ENCODE assay signal across 14 mouse cellular contexts in the genomic region with DNA sequence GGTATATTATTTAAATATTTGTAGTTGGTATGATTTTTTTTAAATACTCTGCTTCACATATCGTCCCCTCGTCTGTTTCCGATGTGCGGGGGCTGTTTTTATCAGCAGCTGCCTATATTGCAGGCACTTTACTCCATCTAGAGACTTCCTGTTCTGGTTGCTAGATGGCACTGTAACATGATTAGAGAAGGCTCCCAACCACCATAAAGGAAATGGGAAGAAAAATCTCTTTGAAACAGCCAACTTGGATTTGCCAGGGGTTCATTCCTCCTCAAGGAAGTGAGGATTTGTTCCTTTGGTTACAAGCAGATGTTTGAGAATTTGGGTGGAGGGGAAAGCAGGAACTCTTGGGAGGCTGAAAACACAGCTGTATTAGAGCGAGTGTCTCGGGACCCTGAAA.
A peak's percentile ranks its signal among the peaks of the same experiment; 100 is the strongest.
DNase-seq lines count a peak whose midpoint lies in the region; ATAC-seq lines count a peak whose summit lies in the region.
"Had no signal": no experiment of that assay in that cellular context is flagged by ENCODE, and none has a peak within 500 bp of the region (broad histone marks: within the 10 kb centered on the region; RNA-seq: fewer than 3 reads in every experiment).

No protein-coding gene starts in this region.

- H3K4me1 ChIP-seq in hindbrain, embryonic 11.5 days (replicated peaks; ENCODE audit: control insufficient read depth, insufficient read depth, low read length), result no peaks in the 10 kb centered on the region
- H3K4me1 ChIP-seq in hindbrain, embryonic 16.5 days (ENCODE audit: control insufficient read depth, insufficient read depth, low read depth, low read length), result no peaks in the 10 kb centered on the region; the same call in 1 of the 2 replicates
- H3K4me1 ChIP-seq in hindbrain, embryonic 14.5 days (replicated peaks; ENCODE audit: control insufficient read depth, insufficient read depth, low read length), result no peaks in the 10 kb centered on the region; the same call in 1 of the 2 replicates

- no peak for ATAC-seq in hindbrain, embryonic 11.5 days (ENCODE audit: low FRiP score)
- no peak for ATAC-seq in hindbrain, embryonic 16.5 days
- no peak for ATAC-seq in hindbrain, embryonic 14.5 days (ENCODE audit: low FRiP score)
- no peak for ATAC-seq in inflammation-experienced regulatory T-cells, adult 6 months
- ATAC-seq: CD4-positive, CD25-positive, alpha-beta regulatory T cell, adult 4 months; liver, postnatal 0 days; midbrain, embryonic 15.5 days had no signal

- no peak overlapping the region for H3K4me2 ChIP-seq in hindbrain, embryonic 11.5 days (replicated peaks; ENCODE audit: low read depth, low read length)
- H3K4me2 ChIP-seq in hindbrain, embryonic 16.5 days (ENCODE audit: low read length), result no peak overlapping the region
- no peak overlapping the region; the same call in 1 of the 2 replicates for H3K4me2 ChIP-seq in hindbrain, embryonic 14.5 days (replicated peaks)
- H3K4me2 ChIP-seq: limb, embryonic 15.5 days; midbrain, embryonic 15.5 days had no signal

- no peak overlapping the region for H3K27ac ChIP-seq in hindbrain, embryonic 11.5 days (ENCODE audit: low read depth, low read length)
- no peak overlapping the region for H3K27ac ChIP-seq in hindbrain, embryonic 16.5 days (ENCODE audit: low read depth, low read length)
- peak overlapping the region; percentile 51; the same call in 1 of the 2 replicates for H3K27ac ChIP-seq in hindbrain, embryonic 14.5 days
- H3K27ac ChIP-seq: limb, embryonic 15.5 days; macrophage; midbrain, embryonic 15.5 days had no signal

- DNase-seq in hindbrain, embryonic 11.5 days (ENCODE audit: low spot score), result peak; percentile 17
- peak; percentile 43 for DNase-seq in 3T3-L1 (ENCODE audit: low read depth, low spot score)
- peak; percentile 57 for DNase-seq in MN1 (ENCODE audit: low spot score)
- DNase-seq in hindbrain, embryonic 14.5 days (ENCODE audit: low spot score), result peak; percentile 49
- DNase-seq in adrenal gland, postnatal 4 days (ENCODE audit: low spot score in 2 of 2), result no peak
- DNase-seq: cerebellum, adult 8-10 months; kidney, adult 9 months; liver, postnatal 0 days had no signal

- H3K4me3 ChIP-seq in hindbrain, embryonic 11.5 days (ENCODE audit: low read depth, low read length), result no peak overlapping the region
- no peak overlapping the region for H3K4me3 ChIP-seq in hindbrain, embryonic 16.5 days (ENCODE audit: low read length)
- H3K4me3 ChIP-seq in hindbrain, embryonic 14.5 days (replicated peaks; ENCODE audit: low read length), result no peak overlapping the region
- H3K4me3 ChIP-seq: limb, embryonic 15.5 days; midbrain, embryonic 15.5 days had no signal

- no peaks in the 10 kb centered on the region for H3K9me3 ChIP-seq in hindbrain, embryonic 11.5 days (ENCODE audit: control insufficient read depth, low read length)
- no peaks in the 10 kb centered on the region; the same call in none of the 2 replicates for H3K9me3 ChIP-seq in hindbrain, embryonic 16.5 days (ENCODE audit: control insufficient read depth, low read length)
- H3K9me3 ChIP-seq in hindbrain, embryonic 14.5 days (ENCODE audit: control insufficient read depth, low read length), result no peaks in the 10 kb centered on the region
- H3K9me3 ChIP-seq: limb, embryonic 15.5 days; midbrain, embryonic 15.5 days had no signal

- no peak overlapping the region for H3K9ac ChIP-seq in hindbrain, embryonic 11.5 days (ENCODE audit: low read depth, low read length)
- no peak overlapping the region for H3K9ac ChIP-seq in hindbrain, embryonic 16.5 days (ENCODE audit: low read depth, low read length)
- H3K9ac ChIP-seq in hindbrain, embryonic 14.5 days, result no peak overlapping the region
- H3K9ac ChIP-seq: limb, embryonic 15.5 days; liver, postnatal 0 days; midbrain, embryonic 15.5 days had no signal

- 72% methylated on average over 6 of the region's 6 CpGs for WGBS in hindbrain, embryonic 11.5 days
- 68% methylated on average over 6 of the region's 6 CpGs for WGBS in hindbrain, embryonic 16.5 days
- WGBS in hindbrain, embryonic 14.5 days, result 65% methylated on average over 6 of the region's 6 CpGs

- H3K27me3 ChIP-seq in hindbrain, embryonic 11.5 days (ENCODE audit: control insufficient read depth, insufficient read depth, low read length), result no peaks in the 10 kb centered on the region
- H3K27me3 ChIP-seq in hindbrain, embryonic 16.5 days (replicated peaks; ENCODE audit: control insufficient read depth, insufficient read depth, low read length), result no peaks in the 10 kb centered on the region
- no peaks in the 10 kb centered on the region for H3K27me3 ChIP-seq in hindbrain, embryonic 14.5 days (ENCODE audit: control insufficient read depth, insufficient read depth, low read length)
- H3K27me3 ChIP-seq: limb, embryonic 15.5 days; midbrain, embryonic 15.5 days had no signal

- H3K36me3 ChIP-seq in hindbrain, embryonic 11.5 days (ENCODE audit: control insufficient read depth, insufficient read depth, low read length), result no peaks in the 10 kb centered on the region
- no peaks in the 10 kb centered on the region for H3K36me3 ChIP-seq in hindbrain, embryonic 16.5 days (ENCODE audit: control insufficient read depth, insufficient read depth, low read length)
- no peaks in the 10 kb centered on the region for H3K36me3 ChIP-seq in hindbrain, embryonic 14.5 days (replicated peaks; ENCODE audit: control insufficient read depth, insufficient read depth)
- H3K36me3 ChIP-seq: limb, embryonic 15.5 days; midbrain, embryonic 15.5 days had no signal

Comparison
In these comparisons a context has a peak if more than half of its experiments do, and no peak if none do; other contexts are left out.
1. DNase-seq: peak in hindbrain, embryonic 11.5 days (single experiment), 3T3-L1 (single experiment), MN1 (single experiment) and hindbrain, embryonic 14.5 days (single experiment); none in adrenal gland, postnatal 4 days (0 of 2).